ENCODE assay signal across 8 mouse cellular contexts in genomic region chr4:152520083-152520482, GRCm38 (mm10). TPM values are rescaled to one million over a fixed set of nuclear protein-coding genes. Genes with fewer than 3 reads are reported as not detected.
DNase-seq lines count a peak whose midpoint lies in the region; ATAC-seq and TF ChIP-seq lines count a peak whose summit lies in the region.

No protein-coding gene starts in this region.

- no peak for ATAC-seq in heart, postnatal 0 days (ENCODE audit: insufficient read depth, low read depth)
- no peak for ATAC-seq in heart, embryonic 11.5 days (replicated peaks; ENCODE audit: insufficient number of reproducible peaks, low FRiP score, low TSS enrichment)
- ATAC-seq in midbrain, embryonic 14.5 days (ENCODE audit: low FRiP score, low TSS enrichment) = no peak; the same call in 1 of the 2 replicates

- TF ChIP-seq CTCF in heart, postnatal 0 days (IDR thresholded peaks at IDR 0.05; ENCODE audit: low read depth) = peak; percentile 75
- peak; percentile 65; the same call in 1 of the 2 replicates for TF ChIP-seq CTCF in testis, adult 2 months (IDR thresholded peaks at IDR 0.05; ENCODE audit: control insufficient read depth, insufficient read depth, insufficient replicate concordance, low read depth, low read length)

- H3K27ac ChIP-seq in heart, postnatal 0 days (ENCODE audit: low read depth) = no peak overlapping the region
- no peak overlapping the region for H3K27ac ChIP-seq in heart, embryonic 11.5 days (ENCODE audit: low read depth, low read length)
- no peak overlapping the region for H3K27ac ChIP-seq in midbrain, embryonic 14.5 days (replicated peaks; ENCODE audit: low read depth, low read length)
- H3K27ac ChIP-seq in testis, adult 2 months (ENCODE audit: control insufficient read depth, insufficient read depth, low read depth, low read length) = no peak overlapping the region

- no peak for TF ChIP-seq EP300 in heart, postnatal 0 days (IDR thresholded peaks at IDR 0.05; ENCODE audit: low read depth)

- no peaks in the 10 kb centered on the region for H3K36me3 ChIP-seq in heart, postnatal 0 days (replicated peaks; ENCODE audit: control insufficient read depth, insufficient read depth, low read length)
- no peaks in the 10 kb centered on the region for H3K36me3 ChIP-seq in heart, embryonic 11.5 days (ENCODE audit: control insufficient read depth, insufficient read depth, low read length)
- H3K36me3 ChIP-seq in midbrain, embryonic 14.5 days (ENCODE audit: control insufficient read depth, insufficient read depth, low read length) = no peaks in the 10 kb centered on the region
- no peaks in the 10 kb centered on the region for H3K36me3 ChIP-seq in testis, adult 2 months (ENCODE audit: control insufficient read depth, insufficient read depth, low read length)

- no peaks in the 10 kb centered on the region for H3K4me1 ChIP-seq in heart, postnatal 0 days (ENCODE audit: control insufficient read depth, insufficient read depth)
- no peaks in the 10 kb centered on the region for H3K4me1 ChIP-seq in heart, embryonic 11.5 days (ENCODE audit: control insufficient read depth, insufficient read depth, low read length)
- no peaks in the 10 kb centered on the region for H3K4me1 ChIP-seq in midbrain, embryonic 14.5 days (ENCODE audit: control insufficient read depth, insufficient read depth, low read length)
- H3K4me1 ChIP-seq in testis, adult 2 months (ENCODE audit: control insufficient read depth, insufficient read depth, low read length) = no peaks in the 10 kb centered on the region; the same call in 1 of the 2 replicates

- intact Hi-C loops in heart, postnatal 36 days (cut with DNase I) = no loop called here

- no peaks in the 10 kb centered on the region for H3K27me3 ChIP-seq in heart, postnatal 0 days (ENCODE audit: control insufficient read depth, insufficient read depth, low read length)
- H3K27me3 ChIP-seq in heart, embryonic 11.5 days (ENCODE audit: control insufficient read depth, insufficient read depth, low read length) = no peaks in the 10 kb centered on the region
- no peaks in the 10 kb centered on the region for H3K27me3 ChIP-seq in midbrain, embryonic 14.5 days (ENCODE audit: control insufficient read depth, insufficient read depth, low read length)
- no peaks in the 10 kb centered on the region for H3K27me3 ChIP-seq in testis, adult 2 months (ENCODE audit: control insufficient read depth, insufficient read depth, low read length)

- H3K4me2 ChIP-seq in heart, postnatal 0 days (ENCODE audit: low read depth, low read length) = no peak overlapping the region
- H3K4me2 ChIP-seq in heart, embryonic 11.5 days = no peak overlapping the region
- no peak overlapping the region for H3K4me2 ChIP-seq in midbrain, embryonic 14.5 days (ENCODE audit: low read length)

- peak; percentile 43 for DNase-seq in heart, postnatal 0 days (ENCODE audit: low spot score)
- DNase-seq in ZHBTc4 (ENCODE audit: low read depth, low spot score) = peak; percentile 85
- DNase-seq in cerebellum, postnatal 4 days (ENCODE audit: low spot score in 2 of 2) = peak; percentile 76 to 82
- DNase-seq in heart, postnatal 36 days = peak; percentile 37 to 56
- DNase-seq in left cerebral cortex, adult 18-20 months (ENCODE audit: low spot score in 2 of 2) = peak; percentile 75 to 76
- DNase-seq in midbrain, embryonic 14.5 days = peak; percentile 90

- no peak overlapping the region for H3K9ac ChIP-seq in heart, postnatal 0 days (replicated peaks; ENCODE audit: low read depth, low read length)
- H3K9ac ChIP-seq in heart, embryonic 11.5 days (ENCODE audit: low read depth, low read length) = no peak overlapping the region
- no peak overlapping the region for H3K9ac ChIP-seq in midbrain, embryonic 14.5 days (replicated peaks; ENCODE audit: low read length)

- no peaks in the 10 kb centered on the region for H3K9me3 ChIP-seq in heart, postnatal 0 days (replicated peaks; ENCODE audit: control insufficient read depth, low read length)
- no peaks in the 10 kb centered on the region for H3K9me3 ChIP-seq in heart, embryonic 11.5 days (replicated peaks; ENCODE audit: control insufficient read depth, low read length)
- H3K9me3 ChIP-seq in midbrain, embryonic 14.5 days (ENCODE audit: control insufficient read depth, low read length) = no peaks in the 10 kb centered on the region

- 34% methylated on average over 6 of the region's 6 CpGs for WGBS in heart, postnatal 0 days
- WGBS in heart, embryonic 11.5 days (ENCODE audit: insufficient replicate concordance) = 32% methylated on average over 6 of the region's 6 CpGs
- WGBS in midbrain, embryonic 14.5 days = 36% methylated on average over 6 of the region's 6 CpGs

- no peak for TF ChIP-seq POLR2A in testis, adult 2 months (IDR thresholded peaks at IDR 0.05; ENCODE audit: control insufficient read depth, low read depth, low read length)

- no peak overlapping the region for H3K4me3 ChIP-seq in heart, postnatal 0 days (ENCODE audit: low read depth, low read length)
- no peak overlapping the region for H3K4me3 ChIP-seq in heart, embryonic 11.5 days (ENCODE audit: low read depth, low read length)
- no peak overlapping the region for H3K4me3 ChIP-seq in midbrain, embryonic 14.5 days (replicated peaks; ENCODE audit: low read depth, low read length)
- no peak overlapping the region for H3K4me3 ChIP-seq in testis, adult 2 months (ENCODE audit: control insufficient read depth, low read depth, low read length)

RNA-seq across cellular contexts. Expression of gene Kcnab2, which starts 42.4 kb away (rescaled TPM):
- 1.5 and 2.9 TPM in 2 replicates for total RNA-seq in heart, postnatal 0 days (2014; rRNA removed; ENCODE audit: low replicate concordance)
- polyA plus RNA-seq in heart, postnatal 0 days (2015; fragmentation: Nextera tagmentation; extraction: Ambion mirVana) = 0.69 and 1.1 TPM in 2 replicates
- polyA plus RNA-seq in heart, embryonic 11.5 days (2014; fragmentation: Nextera tagmentation; extraction: Ambion mirVana) = 2.2 and 3.5 TPM in 2 replicates
- total RNA-seq in heart, postnatal 36 days (2021) = 1 to 10 TPM; 1.3 to 2.1 TPM
- 100 to 1,000 TPM; 382 to 428 TPM for total RNA-seq in left cerebral cortex, adult 18-20 months (2021)
- 23.6 and 26.9 TPM in 2 replicates for polyA plus RNA-seq in midbrain, embryonic 14.5 days (2014; fragmentation: Nextera tagmentation; extraction: Ambion mirVana)
- polyA plus RNA-seq in testis, adult 2 months (2012; rRNA removed) = 16.7 and 18.3 TPM in 2 replicates

RNA-seq across cellular contexts. Expression of gene Nphp4, which starts 43.6 kb away (rescaled TPM):
- total RNA-seq in heart, postnatal 0 days (2014; rRNA removed; ENCODE audit: low replicate concordance) = 1.5 and 5.0 TPM in 2 replicates
- polyA plus RNA-seq in heart, postnatal 0 days (2015; fragmentation: Nextera tagmentation; extraction: Ambion mirVana) = 0.46 and 0.51 TPM in 2 replicates
- polyA plus RNA-seq in heart, embryonic 11.5 days (2014; fragmentation: Nextera tagmentation; extraction: Ambion mirVana) = 1.7 and 1.9 TPM in 2 replicates
- under 1 TPM; 0.89 to 1.00 TPM for total RNA-seq in heart, postnatal 36 days (2021)
- 10 to 100 TPM; 18.4 to 23.9 TPM for total RNA-seq in left cerebral cortex, adult 18-20 months (2021)
- 5.9 and 6.0 TPM in 2 replicates for polyA plus RNA-seq in midbrain, embryonic 14.5 days (2014; fragmentation: Nextera tagmentation; extraction: Ambion mirVana)
- polyA plus RNA-seq in testis, adult 2 months (2012; rRNA removed) = 15.3 and 17.3 TPM in 2 replicates
